Mouse (Mus musculus) bone marrow, adult 2 months (tissue): ENCODE results near the gene Atg16l2.

Source experiments
- CTCF ChIP-seq: fragments of 200-500 bp; IDR thresholded peaks from 2 replicates; pipeline ENCODE4 v1.5.1; 2011; ENCODE audit warnings: low read length, control low read depth; ENCODE audit not compliant: control insufficient read depth, insufficient read depth
- POLR2A ChIP-seq: fragments of 200-500 bp; IDR thresholded peaks from 2 replicates; pipeline ENCODE4 v1.6.1; 2011; ENCODE audit warnings: low read depth, mild to moderate bottlenecking, control low read depth, low read length, borderline replicate concordance; ENCODE audit not compliant: control insufficient read depth

DNA sequence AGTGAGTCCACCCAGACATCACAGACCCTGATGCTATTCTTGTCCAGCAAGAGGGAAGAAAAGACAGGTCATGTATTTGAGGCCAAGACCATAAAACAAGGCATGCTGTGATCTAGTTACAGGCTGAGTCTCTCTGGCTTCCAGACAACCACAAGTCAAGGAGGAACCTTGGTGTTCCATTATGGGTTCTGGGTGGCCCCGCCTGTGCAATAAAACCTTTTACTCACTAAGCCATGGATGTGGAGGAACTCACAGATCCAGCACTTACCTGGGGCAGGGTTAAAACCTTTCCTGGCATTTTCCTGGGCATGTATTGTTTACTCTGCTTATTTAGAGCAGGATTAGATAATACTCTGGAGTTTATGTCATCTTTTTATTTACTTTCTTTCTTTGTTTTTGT lies 17.5 kb downstream of the Atg16l2 start:
- TF ChIP-seq POLR2A (no peak), CTCF (no peak)
